Mouse (Mus musculus) E14TG2a.4 (cell line): ENCODE results near the gene Sdhb.

Experiments
- CTCF ChIP-seq: conservative IDR thresholded peaks from 2 replicates; pipeline ENCODE4 v1.5.1; 2014; ENCODE audit warnings: low read length
- NANOG ChIP-seq: IDR thresholded peaks from 2 replicates; pipeline ENCODE4 v1.6.1; 2014; ENCODE audit warnings: borderline replicate concordance, low read length, mixed read lengths
- POU5F1 ChIP-seq: IDR thresholded peaks from 2 replicates; pipeline ENCODE4 v1.6.1; 2014; ENCODE audit warnings: low read length, borderline replicate concordance

DNA sequence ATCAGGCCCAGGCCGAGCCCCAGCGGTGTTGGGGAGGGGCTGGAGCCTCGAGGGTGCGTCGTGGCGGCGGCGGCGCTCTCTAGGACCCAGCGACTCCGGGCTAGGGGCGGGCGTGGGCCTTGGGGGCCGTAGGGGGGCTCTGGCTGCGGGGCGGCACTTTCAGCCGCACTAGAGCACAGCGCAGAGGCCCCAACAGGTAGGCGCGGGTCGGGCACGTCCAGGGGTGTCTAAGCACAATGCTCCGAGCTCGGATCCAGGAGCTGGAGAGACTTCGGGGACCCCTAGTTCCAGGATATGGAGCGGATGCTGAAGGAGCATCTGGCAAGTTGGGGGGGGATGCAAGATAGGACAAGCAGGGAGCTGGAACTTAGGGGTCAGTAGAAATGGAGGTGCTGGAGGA, 49.5 kb downstream of the Sdhb start:
- TF ChIP-seq CTCF: no peak
- TF ChIP-seq NANOG: no peak
- TF ChIP-seq POU5F1: no peak
